Mouse (Mus musculus): ENCODE results near the gene Pcca.

DNA sequence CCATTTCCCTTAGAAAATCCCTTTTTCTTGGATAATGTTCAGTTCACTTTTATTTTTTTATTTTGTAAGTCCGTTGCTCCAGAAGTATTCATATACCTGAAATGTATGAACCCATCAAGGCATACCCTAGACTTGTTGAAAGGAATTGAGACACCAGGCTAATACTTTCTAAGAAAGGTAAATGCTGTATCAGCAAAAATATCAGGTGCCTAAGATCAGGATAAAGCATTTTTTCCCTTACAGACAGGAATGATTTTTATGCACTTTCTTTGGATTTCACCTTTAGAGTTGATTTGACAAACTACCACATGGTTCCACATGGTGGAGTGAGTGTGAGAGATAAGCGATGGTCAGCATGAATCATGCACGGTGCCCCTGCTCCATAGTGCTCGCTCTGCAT, 259.2 kb downstream of the Pcca start:
- no peak for TF ChIP-seq CTCF (IDR thresholded peaks at IDR 0.05; ENCODE audit: low read depth, low read length)
- no peak for TF ChIP-seq POLR2A (IDR thresholded peaks at IDR 0.05; ENCODE audit: extremely low read depth, insufficient read depth, low read length)
